Comparison of ENCODE assay signal across 7 mouse cellular contexts in genomic region chr15:36910272-36910671, GRCm38 (mm10).
"Had no signal": no experiment of that assay in that cellular context is flagged by ENCODE, and none has a peak within 500 bp of the region (broad histone marks: within the 10 kb centered on the region; RNA-seq: fewer than 3 reads in every experiment).

No protein-coding gene starts in this region.

- DNase-seq: kidney, adult 8-10 months; kidney, postnatal 36 days; layer of hippocampus, adult 9-11 months; lung, adult 2 months; lung, postnatal 36 days; thymus, adult 18-20 months; thymus, postnatal 14 days had no signal
